Mouse (Mus musculus) yolk sac, embryonic 10.5 days (tissue): ENCODE data around the gene Vmn2r113.
"Not testable (repeated sequence)": the region's sequence is repeated elsewhere in the genome, so short reads cannot be mapped to it uniquely, and the experiment has no call there.

Source experiments
- DNase-seq: peaks from one replicate; pipeline ENCODE4 v3.0.0-alpha.2; 2017; ENCODE audit warnings: low spot score

Gene Vmn2r113

GRCm38 (mm10) chr17:22942684-22943083, at the start of gene Vmn2r113:
Gene Vmn2r113 (plus strand): TSS chr17:22942984.
- not testable (repeated sequence) for DNase-seq
